In the genomic region with DNA sequence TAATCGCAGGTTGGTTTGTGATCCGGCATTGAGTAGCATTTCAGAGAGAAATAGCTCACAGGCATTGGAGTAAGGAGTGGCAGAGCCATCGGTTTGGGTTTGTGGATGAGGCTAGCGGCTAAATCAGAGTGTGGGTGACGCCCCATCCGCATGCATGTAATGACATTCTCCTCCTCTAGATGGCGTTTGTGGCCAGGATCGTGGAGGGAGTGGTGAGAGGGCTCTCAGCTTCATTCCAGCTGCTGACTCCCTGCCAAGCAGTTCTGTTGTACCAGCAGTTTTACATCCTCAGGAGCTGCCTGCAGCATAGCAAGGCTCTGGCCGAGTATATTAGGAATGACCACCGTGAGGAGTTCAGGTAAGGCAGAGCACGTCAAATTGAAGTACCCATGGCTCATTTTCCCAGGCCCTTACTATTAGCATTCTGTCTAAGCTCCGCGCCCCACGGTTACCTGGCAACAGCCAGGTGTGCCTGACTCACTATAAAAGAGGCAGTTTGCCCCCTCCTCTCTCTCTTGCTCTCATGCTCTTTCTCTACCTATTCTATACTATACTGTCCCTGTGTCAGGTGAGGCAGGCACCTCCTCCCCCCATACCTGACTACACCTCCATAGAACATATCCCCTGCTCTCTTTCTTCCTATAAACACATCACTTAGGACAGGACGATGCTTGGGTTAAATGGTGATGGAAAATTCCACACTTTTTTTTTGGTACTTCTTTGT, we compare ENCODE assay signal across 9 mouse cellular contexts. TPM values are rescaled to one million over a fixed set of nuclear protein-coding genes. Genes with fewer than 3 reads are reported as not detected.
DNase-seq lines count a peak whose midpoint lies in the region; ATAC-seq and TF ChIP-seq lines count a peak whose summit lies in the region.
"Had no signal": no experiment of that assay in that cellular context is flagged by ENCODE, and none has a peak within 500 bp of the region (broad histone marks: within the 10 kb centered on the region; RNA-seq: fewer than 3 reads in every experiment).

No protein-coding gene starts in this region.

- in situ Hi-C loops in ES-E14 (cut with MboI; ENCODE audit: low sequenced_read_pairs in 2 of 2, unreplicated experiment in 2 of 2): no loop called here

- H3K27ac ChIP-seq in ES-E14 (ENCODE audit: insufficient read depth, low read depth, low read length, poor library complexity, severe bottlenecking): no peak overlapping the region
- H3K27ac ChIP-seq in forebrain, embryonic 12.5 days: no peak overlapping the region
- H3K27ac ChIP-seq in liver, embryonic 11.5 days (ENCODE audit: low read depth, low read length): no peak overlapping the region
- no peak overlapping the region for H3K27ac ChIP-seq in neural tube, embryonic 11.5 days (ENCODE audit: low read depth, low read length)
- H3K27ac ChIP-seq: macrophage had no signal

- peak; percentile 74; the same call in 1 of the 2 replicates for ATAC-seq in forebrain, embryonic 12.5 days (ENCODE audit: low FRiP score)
- ATAC-seq in liver, embryonic 11.5 days (replicated peaks; ENCODE audit: low FRiP score): 0 out of 2 replicates have a peak, but pooled peaks have one; percentile 37
- peak; percentile 69 for ATAC-seq in neural tube, embryonic 11.5 days (ENCODE audit: insufficient read depth, low FRiP score, low TSS enrichment)

- no peaks in the 10 kb centered on the region for H3K9me3 ChIP-seq in ES-E14 (ENCODE audit: control insufficient read depth, insufficient read depth, low read depth, low read length)
- no peaks in the 10 kb centered on the region for H3K9me3 ChIP-seq in forebrain, embryonic 12.5 days
- H3K9me3 ChIP-seq in liver, embryonic 11.5 days (ENCODE audit: control insufficient read depth, low read length): no peaks in the 10 kb centered on the region
- no peaks in the 10 kb centered on the region for H3K9me3 ChIP-seq in neural tube, embryonic 11.5 days (ENCODE audit: control insufficient read depth, low read length)

- peak overlapping the region in 1 of 2 experiments; percentile 5; a peak in 1 of 4 replicates for H3K4me3 ChIP-seq in ES-E14 (ENCODE audit: insufficient read depth in 1 of 2, low read depth in 1 of 2, low read length in 2 of 2, poor library complexity in 1 of 2, severe bottlenecking in 1 of 2)
- no peak overlapping the region for H3K4me3 ChIP-seq in forebrain, embryonic 12.5 days (replicated peaks)
- H3K4me3 ChIP-seq in liver, embryonic 11.5 days (ENCODE audit: low read depth, low read length): no peak overlapping the region
- no peak overlapping the region for H3K4me3 ChIP-seq in neural tube, embryonic 11.5 days (ENCODE audit: low read depth, low read length)

- peaks cover 0 to 9% of the 10 kb centered on the region in 2 experiments; a peak in 2 of 4 replicates for H3K4me1 ChIP-seq in ES-E14 (ENCODE audit: control insufficient read depth in 2 of 2, insufficient read depth in 2 of 2, low read length in 2 of 2, poor library complexity in 1 of 2)
- 0 out of 2 replicates have a peak, but pooled peaks cover 3% of the 10 kb centered on the region for H3K4me1 ChIP-seq in forebrain, embryonic 12.5 days
- no peaks in the 10 kb centered on the region; the same call in 1 of the 2 replicates for H3K4me1 ChIP-seq in liver, embryonic 11.5 days (replicated peaks; ENCODE audit: control insufficient read depth, insufficient read depth, low read length)
- H3K4me1 ChIP-seq in neural tube, embryonic 11.5 days (ENCODE audit: control insufficient read depth, insufficient read depth, low read length): no peaks in the 10 kb centered on the region

- no peak overlapping the region for H3K9ac ChIP-seq in ES-E14 (ENCODE audit: insufficient read depth, low read depth, low read length, poor library complexity, severe bottlenecking)
- no peak overlapping the region for H3K9ac ChIP-seq in forebrain, embryonic 12.5 days
- H3K9ac ChIP-seq in liver, embryonic 11.5 days (ENCODE audit: low read depth, low read length): no peak overlapping the region
- H3K9ac ChIP-seq in neural tube, embryonic 11.5 days (ENCODE audit: low read length): no peak overlapping the region

- no peaks in the 10 kb centered on the region for H3K27me3 ChIP-seq in forebrain, embryonic 12.5 days
- no peaks in the 10 kb centered on the region for H3K27me3 ChIP-seq in liver, embryonic 11.5 days (replicated peaks; ENCODE audit: control insufficient read depth, insufficient read depth, low read length)
- no peaks in the 10 kb centered on the region for H3K27me3 ChIP-seq in neural tube, embryonic 11.5 days (ENCODE audit: control insufficient read depth, insufficient read depth, low read length)

- WGBS in forebrain, embryonic 12.5 days: 23% methylated on average over 15 of the region's 15 CpGs
- WGBS in liver, embryonic 11.5 days: 24% methylated on average over 15 of the region's 15 CpGs
- WGBS in neural tube, embryonic 11.5 days: 22% methylated on average over 15 of the region's 15 CpGs

- no peak overlapping the region for H3K4me2 ChIP-seq in forebrain, embryonic 12.5 days
- no peak overlapping the region for H3K4me2 ChIP-seq in liver, embryonic 11.5 days
- no peak overlapping the region for H3K4me2 ChIP-seq in neural tube, embryonic 11.5 days (ENCODE audit: low read depth)

- H3K36me3 ChIP-seq in ES-E14 (ENCODE audit: control insufficient read depth, insufficient read depth, low read length, poor library complexity, severe bottlenecking): no peaks in the 10 kb centered on the region
- H3K36me3 ChIP-seq in forebrain, embryonic 12.5 days (replicated peaks): no peaks in the 10 kb centered on the region
- H3K36me3 ChIP-seq in liver, embryonic 11.5 days (ENCODE audit: control insufficient read depth, insufficient read depth, low read length): no peaks in the 10 kb centered on the region
- no peaks in the 10 kb centered on the region for H3K36me3 ChIP-seq in neural tube, embryonic 11.5 days (ENCODE audit: control insufficient read depth, insufficient read depth, low read length)

- intact Hi-C loops in heart, postnatal 10 days (cut with DNase I): loop anchor here (5.0 kb wide), 2 partner anchors 47 to 363 kb away; a partner anchor contains a TSS

- peak; percentile 83 for DNase-seq in ES-E14 (ENCODE audit: low read depth, low spot score)
- DNase-seq in c-Kit-positive CD71-negative TER-119-negative erythroid progenitor cells, embryonic 14.5 days (ENCODE audit: low read depth): peak; percentile 57
- DNase-seq in heart, postnatal 10 days: peak; percentile 85 to 91
- peak; percentile 86 to 87 for DNase-seq in kidney, postnatal 25 days
- DNase-seq in liver, embryonic 11.5 days (ENCODE audit: low spot score): peak; percentile 70
- DNase-seq in neural tube, embryonic 11.5 days (ENCODE audit: low spot score): peak; percentile 83
- DNase-seq in testis, postnatal 14 days (ENCODE audit: low spot score): peak; percentile 65

TF ChIP-seq in ES-E14, 5 proteins besides CTCF, POLR2A, EP300 and RAD21:
- TF ChIP-seq HCFC1 (IDR thresholded peaks at IDR 0.05; ENCODE audit: borderline replicate concordance, insufficient read depth, low read length) (no peak), ZC3H11A (IDR thresholded peaks at IDR 0.05; ENCODE audit: borderline replicate concordance, low read depth, low read length) (no peak), CHD2 (IDR thresholded peaks at IDR 0.05; ENCODE audit: low read depth, low read length) (no peak), ZNF384 (IDR thresholded peaks at IDR 0.05; ENCODE audit: low read depth, low read length) (no peak), MAFK (IDR thresholded peaks at IDR 0.05; ENCODE audit: insufficient read depth, low read depth, low read length) (no peak)

RNA-seq across cellular contexts. Expression of a gene that starts 48.4 kb away (rescaled TPM):
- total RNA-seq in ES-E14 (2012; rRNA removed): 0.13 and 0.21 TPM in 2 replicates
- 0.63 and 1.3 TPM in 2 replicates for polyA plus RNA-seq in forebrain, embryonic 12.5 days (2016; fragmentation: Nextera tagmentation; extraction: Ambion mirVana)
- not detected for total RNA-seq in heart, postnatal 10 days (2021)
- polyA plus RNA-seq in liver, embryonic 11.5 days (2014; fragmentation: Nextera tagmentation; extraction: Ambion mirVana): 0.39 TPM in 1 of 2 replicates, not detected in the other
- 0.26 TPM in 1 of 2 replicates, not detected in the other for polyA plus RNA-seq in neural tube, embryonic 11.5 days (2014; fragmentation: Nextera tagmentation; extraction: Ambion mirVana)
- polyA plus RNA-seq: macrophage had no signal

RNA-seq across cellular contexts. Expression of a gene that starts 50.0 kb away (rescaled TPM):
- 5.2 and 8.6 TPM in 2 replicates for total RNA-seq in ES-E14 (2012; rRNA removed)
- 2.5 and 3.0 TPM in 2 replicates for polyA plus RNA-seq in forebrain, embryonic 12.5 days (2016; fragmentation: Nextera tagmentation; extraction: Ambion mirVana)
- total RNA-seq in heart, postnatal 10 days (2021): 1 to 10 TPM; 2.5 to 2.7 TPM
- polyA plus RNA-seq in liver, embryonic 11.5 days (2014; fragmentation: Nextera tagmentation; extraction: Ambion mirVana): 5.6 and 6.7 TPM in 2 replicates
- polyA plus RNA-seq in neural tube, embryonic 11.5 days (2014; fragmentation: Nextera tagmentation; extraction: Ambion mirVana): 2.7 and 2.9 TPM in 2 replicates
